Mouse (Mus musculus) midbrain, embryonic 11.5 days (tissue): ENCODE results near the gene Lmnb2. TPM values are rescaled to one million over a fixed set of nuclear protein-coding genes. Genes with fewer than 3 reads are reported as not detected.

ENCODE experiments used
- ATAC-seq: fragments of 200-750 bp; cut with Nextera tagmentation; 2 replicates; pipeline ENCODE4 v1.8.0; 2017; ENCODE audit warnings: moderate TSS enrichment, moderate library complexity; ENCODE audit not compliant: low FRiP score
- DNase-seq: peaks from one replicate; pipeline ENCODE4 v3.0.0; 2015; ENCODE audit warnings: low spot score; ENCODE audit errors: missing footprints
- H3K27ac ChIP-seq: fragments of 300-500 bp; sonication (generic); 2 replicates; pipeline ENCODE4 v1.5.1; 2014; ENCODE audit warnings: low read depth, low read length
- H3K27me3 ChIP-seq: fragments of 300-500 bp; sonication (generic); 2 replicates; pipeline ENCODE4 v1.6.1; 2014; ENCODE audit warnings: mild to moderate bottlenecking, low read length, moderate library complexity, mixed read lengths; ENCODE audit not compliant: control insufficient read depth, insufficient read depth
- H3K36me3 ChIP-seq: fragments of 300-500 bp; sonication (generic); 2 replicates; pipeline ENCODE4 v1.6.1; 2014; ENCODE audit warnings: mild to moderate bottlenecking, low read length, moderate library complexity, mixed read lengths; ENCODE audit not compliant: control insufficient read depth, insufficient read depth
- H3K4me1 ChIP-seq: fragments of 300-500 bp; sonication (generic); 2 replicates; pipeline ENCODE4 v1.6.1; 2014; ENCODE audit warnings: low read length; ENCODE audit not compliant: control insufficient read depth, insufficient read depth
- H3K4me2 ChIP-seq: fragments of 300-500 bp; sonication (generic); 2 replicates; pipeline ENCODE4 v1.6.1; 2014; ENCODE audit warnings: mild to moderate bottlenecking, moderate library complexity
- H3K4me3 ChIP-seq: fragments of 300-500 bp; sonication (generic); 2 replicates; pipeline ENCODE4 v1.5.1; 2014; ENCODE audit warnings: low read depth, low read length
- H3K9ac ChIP-seq: fragments of 300-500 bp; sonication (generic); 2 replicates; pipeline ENCODE4 v1.6.1; 2014; ENCODE audit warnings: low read length
- H3K9me3 ChIP-seq: fragments of 300-500 bp; sonication (generic); 2 replicates; pipeline ENCODE4 v1.6.1; 2016; ENCODE audit warnings: low read length; ENCODE audit not compliant: control insufficient read depth
- WGBS: fragments of 180-500 bp; shearing (Covaris S2); extraction: QIAGEN DNeasy Blood & Tissue Kit; methylation state at CpG from one replicate; pipeline ENCODE4 v1.1.7; 2014; 5-methylcytosine and 5-hydroxymethylcytosine counted together
- polyA plus RNA-seq: library from polyadenylated mRNA; unstranded; fragments of >200 nt; fragmentation: Nextera tagmentation; extraction: Ambion mirVana; gene quantifications from 2 replicates; pipeline ENCODE4 v1.2.1, GENCODE M21; 2014

The Lmnb2 gene
- polyA plus RNA-seq, 1 experiment from 2014 or later = 19.7 TPM

DNA sequence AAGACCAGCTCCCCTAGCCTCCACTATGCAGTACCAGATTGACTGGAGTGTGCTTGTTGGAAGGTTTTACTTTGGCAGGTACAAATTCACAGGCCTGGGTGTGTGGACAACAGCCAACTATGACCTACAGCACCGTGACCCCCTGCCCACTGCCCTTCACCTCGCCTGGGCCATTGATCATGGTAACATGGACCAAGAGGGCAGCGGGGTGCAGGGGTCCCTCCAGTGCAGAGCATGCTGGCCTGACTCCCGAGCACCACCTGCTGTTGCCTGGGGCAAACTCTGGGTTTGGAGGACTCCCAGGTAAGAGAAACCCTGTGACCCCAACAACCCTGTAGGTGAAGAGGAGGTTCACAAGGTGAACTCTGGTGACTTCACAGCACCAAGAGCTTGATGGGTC, 39.7 kb upstream of the Lmnb2 start:
- Histone ChIP-seq H3K27ac (no peak overlapping the region), H3K36me3 (no peaks in the 10 kb centered on the region), H3K4me1 (no peaks in the 10 kb centered on the region; the same call in none of the 2 replicates), H3K4me2 (no peak overlapping the region), H3K27me3 (no peaks in the 10 kb centered on the region; the same call in 1 of the 2 replicates), H3K9me3 (no peaks in the 10 kb centered on the region), H3K4me3 (no peak overlapping the region), H3K9ac (no peak overlapping the region)
- DNase-seq (peak; percentile 57), ATAC-seq (no peak)
- 59% methylated on average over 4 of the region's 4 CpGs for WGBS

DNA sequence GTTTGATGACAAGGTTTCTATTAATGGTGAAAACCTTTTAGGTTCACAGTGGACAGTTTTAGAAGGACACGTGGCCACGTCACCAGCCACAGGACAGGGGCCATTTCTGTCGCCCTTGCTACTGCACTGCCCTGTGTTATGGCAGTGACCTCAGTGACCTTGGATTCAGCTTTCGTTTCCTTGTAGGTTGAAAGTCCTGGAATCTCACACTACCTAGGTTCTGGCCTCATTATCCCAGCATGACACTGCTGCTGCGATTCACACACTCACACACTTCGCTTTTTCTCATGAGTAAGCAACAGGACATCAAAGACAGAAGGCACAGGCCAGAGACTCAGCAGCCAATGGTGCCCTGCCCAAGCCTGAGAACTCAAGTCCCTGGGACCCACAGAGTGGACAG, 38.9 kb upstream of the Lmnb2 start:
- WGBS = 78% methylated on average over 6 of the region's 6 CpGs
- no peak overlapping the region for H3K27ac ChIP-seq

DNA sequence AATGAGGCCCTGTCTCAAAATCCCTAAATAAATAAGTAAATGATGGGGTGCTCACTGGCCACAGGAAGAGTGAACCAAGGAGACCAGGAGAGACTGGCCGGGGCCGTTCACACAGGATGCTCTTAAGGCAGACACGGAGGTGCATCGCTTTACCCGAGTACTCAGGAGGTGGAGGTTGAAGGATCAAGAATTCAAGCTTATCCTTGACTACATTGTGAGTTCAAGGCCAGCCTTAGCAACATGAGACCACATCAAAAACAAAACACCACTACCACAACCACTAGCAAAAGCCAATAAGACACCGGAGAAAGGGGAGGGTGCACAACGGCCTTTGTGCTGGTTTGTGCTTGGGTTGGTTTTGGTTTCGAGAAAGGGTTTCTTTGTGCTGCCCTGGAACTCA, 38.3 kb upstream of the Lmnb2 start:
- 93% methylated on average over 8 of the region's 8 CpGs for WGBS
- no peak for ATAC-seq
- DNase-seq = peak; percentile 81
- H3K27ac ChIP-seq = no peak overlapping the region
- H3K9ac ChIP-seq = no peak overlapping the region
- no peak overlapping the region for H3K4me3 ChIP-seq
- H3K9me3 ChIP-seq = no peaks in the 10 kb centered on the region
- no peaks in the 10 kb centered on the region; the same call in 1 of the 2 replicates for H3K27me3 ChIP-seq
- no peak overlapping the region for H3K4me2 ChIP-seq
- no peaks in the 10 kb centered on the region; the same call in none of the 2 replicates for H3K4me1 ChIP-seq
- H3K36me3 ChIP-seq = no peaks in the 10 kb centered on the region

More for the DNA sequence above, 38.9 kb upstream of the Lmnb2 start:
- Histone ChIP-seq H3K36me3 (no peaks in the 10 kb centered on the region), H3K9ac (no peak overlapping the region), H3K4me2 (no peak overlapping the region), H3K27me3 (no peaks in the 10 kb centered on the region; the same call in 1 of the 2 replicates), H3K9me3 (no peaks in the 10 kb centered on the region), H3K4me3 (no peak overlapping the region), H3K4me1 (no peaks in the 10 kb centered on the region; the same call in none of the 2 replicates)
- ATAC-seq (no peak), DNase-seq (no peak)

DNA sequence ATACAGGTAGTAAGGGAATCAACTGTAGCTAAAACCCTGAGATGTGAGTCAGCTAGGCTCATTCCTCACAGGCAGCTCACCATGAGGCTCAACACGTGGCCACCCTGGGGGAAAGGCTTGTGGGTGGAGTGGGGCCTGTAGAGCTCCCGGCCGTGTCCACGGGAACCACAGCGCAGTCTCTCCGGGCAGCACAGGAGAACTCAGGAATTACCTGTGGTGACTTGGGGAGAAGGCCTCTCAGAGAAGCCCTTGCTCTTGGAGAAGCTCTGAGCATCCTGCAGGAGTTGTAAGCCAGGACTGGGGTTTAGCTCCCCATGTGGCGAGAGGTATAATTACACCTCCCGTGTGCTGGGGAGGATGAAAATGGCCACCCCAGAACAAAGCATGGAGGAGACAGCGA, 37.5 kb upstream of the Lmnb2 start:
- H3K27me3 ChIP-seq = no peaks in the 10 kb centered on the region; the same call in 1 of the 2 replicates
- H3K27ac ChIP-seq = no peak overlapping the region
- WGBS = 22% methylated on average over 9 of the region's 9 CpGs
- no peak overlapping the region for H3K4me3 ChIP-seq
- DNase-seq (peak; percentile 92), ATAC-seq (peak; percentile 28; the same call in 1 of the 2 replicates)
- no peak overlapping the region for H3K9ac ChIP-seq
- H3K36me3 ChIP-seq = no peaks in the 10 kb centered on the region
- H3K4me2 ChIP-seq = no peak overlapping the region
- no peaks in the 10 kb centered on the region for H3K9me3 ChIP-seq
- H3K4me1 ChIP-seq = no peaks in the 10 kb centered on the region; the same call in 1 of the 2 replicates

DNA sequence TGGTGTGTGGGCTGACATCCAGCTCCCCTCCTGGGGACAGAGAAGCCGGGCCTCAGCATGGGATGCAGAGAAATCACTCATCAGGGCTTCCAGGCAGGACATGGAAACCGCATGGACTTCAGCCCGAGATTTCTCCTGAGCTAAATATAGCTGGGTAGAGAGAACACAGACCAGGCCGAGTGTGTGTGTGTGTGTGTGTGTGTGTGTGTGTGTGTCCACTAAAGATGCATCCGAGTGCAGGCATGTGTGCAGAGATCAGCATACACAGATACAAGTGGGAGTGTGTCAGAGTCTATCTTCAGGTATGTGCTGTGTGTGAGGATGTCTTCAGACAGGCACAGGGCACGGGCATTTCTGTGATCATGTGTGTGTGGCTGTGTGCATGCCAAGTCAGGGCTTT, 36.8 kb upstream of the Lmnb2 start:
- DNase-seq = peak; percentile 71
- Histone ChIP-seq H3K9ac (no peak overlapping the region), H3K4me1 (no peaks in the 10 kb centered on the region; the same call in 1 of the 2 replicates), H3K36me3 (no peaks in the 10 kb centered on the region), H3K27me3 (no peaks in the 10 kb centered on the region; the same call in none of the 2 replicates), H3K9me3 (no peaks in the 10 kb centered on the region), H3K27ac (no peak overlapping the region), H3K4me3 (no peak overlapping the region), H3K4me2 (no peak overlapping the region)
- WGBS = 82% methylated on average over 6 of the region's 6 CpGs
- ATAC-seq = no peak

DNA sequence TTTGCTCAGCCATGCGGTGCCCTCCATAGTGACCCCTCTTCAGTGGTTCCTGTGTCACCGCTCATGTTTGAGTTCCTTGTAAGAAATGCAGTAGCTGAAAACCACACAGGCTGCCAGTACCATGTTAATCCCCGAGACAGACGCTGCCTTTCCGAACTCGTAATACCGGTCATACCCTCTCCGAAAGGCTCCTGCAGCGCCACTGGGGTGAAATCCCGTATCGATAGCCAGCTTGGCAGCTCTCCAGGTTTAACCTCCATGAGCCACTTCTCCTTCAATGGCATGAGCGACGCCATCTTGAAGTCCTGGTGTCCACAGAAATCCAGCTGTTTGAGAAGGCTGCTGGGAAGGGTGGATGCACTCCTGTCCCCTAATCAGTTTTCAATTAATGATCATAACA, 36.4 kb upstream of the Lmnb2 start:
- no peak for ATAC-seq
- WGBS = 85% methylated on average over 13 of the region's 13 CpGs
- Histone ChIP-seq H3K27ac (no peak overlapping the region), H3K9ac (no peak overlapping the region), H3K36me3 (no peaks in the 10 kb centered on the region), H3K4me3 (no peak overlapping the region), H3K9me3 (no peaks in the 10 kb centered on the region), H3K4me2 (no peak overlapping the region), H3K27me3 (no peaks in the 10 kb centered on the region; the same call in none of the 2 replicates), H3K4me1 (no peaks in the 10 kb centered on the region; the same call in 1 of the 2 replicates)
- DNase-seq = no peak

DNA sequence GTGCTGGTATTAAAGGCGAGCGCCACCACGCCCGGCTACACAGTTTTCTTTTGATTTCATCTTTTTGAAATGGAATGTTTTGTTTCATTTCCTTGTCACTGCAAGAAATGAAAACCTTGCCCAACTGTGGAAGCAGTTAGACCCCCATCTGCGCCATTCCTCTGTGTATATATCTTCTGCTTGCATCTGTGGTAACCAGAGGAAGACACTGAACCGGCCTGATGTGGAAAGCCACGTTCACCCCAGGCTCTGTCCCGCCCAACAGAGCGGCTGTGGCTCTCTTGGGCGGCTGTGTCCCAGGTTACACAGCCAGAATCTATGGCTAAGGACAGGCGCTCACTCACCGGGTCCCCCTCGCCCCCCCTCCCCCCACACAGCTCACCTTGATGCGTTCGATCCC, 34.4 kb upstream of the Lmnb2 start:
- Histone ChIP-seq H3K27me3 (no peaks in the 10 kb centered on the region; the same call in none of the 2 replicates), H3K9me3 (no peaks in the 10 kb centered on the region), H3K4me2 (no peak overlapping the region), H3K27ac (no peak overlapping the region), H3K36me3 (no peaks in the 10 kb centered on the region), H3K4me1 (no peaks in the 10 kb centered on the region; the same call in 1 of the 2 replicates), H3K4me3 (no peak overlapping the region), H3K9ac (no peak overlapping the region)
- DNase-seq (peak; percentile 33), ATAC-seq (no peak)
- 78% methylated on average over 15 of the region's 15 CpGs for WGBS

DNA sequence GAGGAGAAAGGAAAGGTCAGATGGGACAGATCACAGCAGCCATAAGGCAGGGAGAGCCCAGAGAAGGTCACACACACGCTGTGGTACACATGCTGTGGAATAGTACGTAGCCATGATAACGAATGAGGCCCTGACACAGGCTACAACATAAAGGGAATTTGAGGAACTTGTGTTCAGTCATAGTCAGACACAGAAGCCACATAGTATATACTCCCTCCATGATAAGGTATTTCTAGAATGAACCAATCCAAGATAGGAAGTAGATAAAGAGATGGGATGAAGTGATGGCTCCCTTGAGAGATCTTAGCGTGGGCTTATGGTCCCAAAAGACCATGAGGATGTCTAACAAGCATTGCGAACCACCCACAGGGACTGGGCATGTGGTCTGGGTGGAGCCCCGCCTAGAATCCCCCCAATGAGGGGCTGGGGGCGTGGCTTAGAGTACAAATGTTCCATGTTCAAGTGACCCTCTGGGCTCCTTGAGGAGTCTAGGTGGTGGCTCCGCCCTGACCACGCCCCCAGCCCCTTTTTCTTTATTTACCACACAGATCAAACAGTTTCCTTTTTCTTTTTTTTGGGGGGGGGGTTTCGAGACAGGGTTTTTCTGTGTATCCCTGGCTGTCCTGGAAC, 33.8 kb upstream of the Lmnb2 start:
- Histone ChIP-seq H3K36me3 (no peaks in the 10 kb centered on the region), H3K4me3 (no peak overlapping the region), H3K4me2 (no peak overlapping the region), H3K4me1 (no peaks in the 10 kb centered on the region; the same call in 1 of the 2 replicates), H3K9me3 (no peaks in the 10 kb centered on the region), H3K27ac (no peak overlapping the region), H3K9ac (no peak overlapping the region), H3K27me3 (no peaks in the 10 kb centered on the region; the same call in none of the 2 replicates)
- ATAC-seq = no peak
- DNase-seq = peak; percentile 47
- WGBS = 80% methylated on average over 10 of the region's 10 CpGs

DNA sequence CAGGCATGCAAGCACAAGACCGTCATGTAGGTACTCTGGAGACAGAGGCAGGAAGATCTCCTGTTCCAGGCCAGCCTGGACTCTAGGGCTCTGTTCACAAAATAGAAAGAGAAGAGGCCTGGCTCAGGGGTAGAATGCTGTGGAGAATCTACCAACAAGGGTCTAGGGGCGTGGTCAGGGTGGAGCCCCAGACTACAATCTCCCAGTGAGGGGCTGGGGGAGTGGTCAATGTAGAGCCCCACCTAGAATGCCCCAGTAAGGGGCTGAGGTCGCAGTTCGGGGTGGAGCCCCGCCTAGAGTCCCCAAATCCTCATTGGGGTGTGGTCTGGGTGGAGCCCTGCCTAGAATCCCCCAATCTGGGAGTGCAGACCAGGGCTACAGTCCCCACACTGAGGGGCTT, 32.3 kb upstream of the Lmnb2 start:
- DNase-seq (peak; percentile 73), ATAC-seq (no peak)
- Histone ChIP-seq H3K9ac (no peak overlapping the region), H3K27ac (no peak overlapping the region), H3K4me1 (no peaks in the 10 kb centered on the region; the same call in 1 of the 2 replicates), H3K36me3 (no peaks in the 10 kb centered on the region), H3K27me3 (no peaks in the 10 kb centered on the region; the same call in none of the 2 replicates), H3K4me3 (no peak overlapping the region), H3K4me2 (no peak overlapping the region), H3K9me3 (no peaks in the 10 kb centered on the region)
- 31% methylated on average over 5 of the region's 5 CpGs for WGBS
